Mouse (Mus musculus) lung, embryonic 15.5 days (tissue): ENCODE data around the gene Cep128. TPM values are rescaled to one million over a fixed set of nuclear protein-coding genes. Genes with fewer than 3 reads are reported as not detected.

Experiments used
- ATAC-seq: fragments of 200-750 bp; cut with Nextera tagmentation; 2 replicates; pipeline ENCODE4 v1.8.0; 2017; ENCODE audit warnings: moderate number of reproducible peaks, borderline replicate concordance; ENCODE audit not compliant: low FRiP score, low TSS enrichment; ENCODE audit errors: extremely low read depth
- H3K27ac ChIP-seq: fragments of 300-500 bp; sonication (generic); 2 replicates; pipeline ENCODE4 v1.5.1; 2015; ENCODE audit warnings: moderate library complexity, mild to moderate bottlenecking, inconsistent platforms
- H3K27me3 ChIP-seq: fragments of 300-500 bp; sonication (generic); 2 replicates; pipeline ENCODE4 v1.6.1; 2015; ENCODE audit warnings: inconsistent platforms
- H3K36me3 ChIP-seq: fragments of 300-500 bp; sonication (generic); 2 replicates; pipeline ENCODE4 v1.6.1; 2015; ENCODE audit warnings: inconsistent platforms
- H3K4me1 ChIP-seq: fragments of 300-500 bp; sonication (generic); 2 replicates; pipeline ENCODE4 v1.6.1; 2015; ENCODE audit warnings: inconsistent platforms
- H3K4me2 ChIP-seq: fragments of 300-500 bp; sonication (generic); 2 replicates; pipeline ENCODE4 v1.6.1; 2015; ENCODE audit warnings: inconsistent platforms, mild to moderate bottlenecking, moderate library complexity
- H3K4me3 ChIP-seq: fragments of 300-500 bp; sonication (generic); 2 replicates; pipeline ENCODE4 v1.5.1; 2015; ENCODE audit warnings: mild to moderate bottlenecking, inconsistent platforms
- H3K9ac ChIP-seq: fragments of 300-500 bp; sonication (generic); 2 replicates; pipeline ENCODE4 v1.6.1; 2015; ENCODE audit warnings: inconsistent platforms
- H3K9me3 ChIP-seq: fragments of 300-500 bp; sonication (generic); 2 replicates; pipeline ENCODE4 v1.6.1; 2016; ENCODE audit warnings: inconsistent platforms
- WGBS: fragments of 180-500 bp; shearing (Covaris S2); methylation state at CpG from one replicate; pipeline ENCODE4 v1.1.7; 2015; 5-methylcytosine and 5-hydroxymethylcytosine counted together
- polyA plus RNA-seq: library from polyadenylated mRNA; unstranded; fragments of >200 nt; fragmentation: Nextera tagmentation; extraction: Ambion mirVana; gene quantifications from 2 replicates; pipeline ENCODE4 v1.2.1, GENCODE M21; 2015

Gene Cep128
- polyA plus RNA-seq, 1 experiment from 2014 or later: 11.0 TPM

DNA sequence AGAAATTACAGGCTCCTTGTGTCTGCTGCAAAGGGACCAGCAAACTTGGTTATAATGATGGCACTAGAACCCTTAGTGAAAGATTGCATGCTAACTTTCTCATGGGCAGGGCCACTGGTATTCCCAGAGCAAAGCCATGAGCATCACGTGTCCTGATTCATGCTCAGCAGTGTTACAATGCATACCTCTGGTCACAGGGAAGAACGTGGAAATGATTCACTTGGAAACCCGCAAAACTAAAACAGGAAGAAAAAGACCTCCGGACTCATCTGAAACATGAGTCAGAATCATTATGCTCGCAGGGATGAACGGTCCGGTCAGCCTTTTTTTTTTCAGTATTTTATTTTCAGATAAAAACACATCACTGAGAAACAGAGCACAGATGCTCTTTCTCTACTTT, 78.4 kb downstream of the Cep128 start:
- 78% methylated on average over 7 of the region's 7 CpGs for WGBS
- H3K4me2 ChIP-seq: no peak overlapping the region
- no peak overlapping the region for H3K4me3 ChIP-seq
- no peak overlapping the region for H3K27ac ChIP-seq
- no peaks in the 10 kb centered on the region for H3K27me3 ChIP-seq
- no peaks in the 10 kb centered on the region for H3K4me1 ChIP-seq
- H3K9me3 ChIP-seq: no peaks in the 10 kb centered on the region
- no peaks in the 10 kb centered on the region for H3K36me3 ChIP-seq
- ATAC-seq: no peak
- H3K9ac ChIP-seq: no peak overlapping the region

DNA sequence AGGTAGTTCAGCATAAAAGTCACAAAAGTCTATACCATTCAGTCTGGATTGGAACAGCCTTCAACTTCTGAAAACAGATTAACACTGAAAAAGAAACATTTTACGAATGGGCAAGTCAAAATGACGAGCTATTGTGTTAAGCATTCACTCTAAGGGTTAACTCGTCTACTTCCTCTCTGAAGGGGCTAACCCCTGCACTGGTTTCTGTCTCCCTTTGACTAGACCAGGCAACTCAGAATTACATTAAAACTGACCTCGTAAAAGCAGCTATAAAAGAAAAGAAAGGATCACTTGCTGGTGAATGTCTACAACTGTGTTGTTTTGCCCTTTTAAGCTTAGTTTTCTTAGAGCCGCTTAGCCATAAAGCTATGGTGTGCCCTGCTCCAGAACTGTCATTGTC, 79.2 kb downstream of the Cep128 start:
- no peak for ATAC-seq
- Histone ChIP-seq H3K27me3 (no peaks in the 10 kb centered on the region), H3K4me1 (no peaks in the 10 kb centered on the region), H3K27ac (no peak overlapping the region), H3K4me2 (no peak overlapping the region), H3K4me3 (no peak overlapping the region), H3K36me3 (no peaks in the 10 kb centered on the region), H3K9ac (no peak overlapping the region), H3K9me3 (no peaks in the 10 kb centered on the region)
- WGBS: 87% methylated on average over 5 of the region's 5 CpGs

DNA sequence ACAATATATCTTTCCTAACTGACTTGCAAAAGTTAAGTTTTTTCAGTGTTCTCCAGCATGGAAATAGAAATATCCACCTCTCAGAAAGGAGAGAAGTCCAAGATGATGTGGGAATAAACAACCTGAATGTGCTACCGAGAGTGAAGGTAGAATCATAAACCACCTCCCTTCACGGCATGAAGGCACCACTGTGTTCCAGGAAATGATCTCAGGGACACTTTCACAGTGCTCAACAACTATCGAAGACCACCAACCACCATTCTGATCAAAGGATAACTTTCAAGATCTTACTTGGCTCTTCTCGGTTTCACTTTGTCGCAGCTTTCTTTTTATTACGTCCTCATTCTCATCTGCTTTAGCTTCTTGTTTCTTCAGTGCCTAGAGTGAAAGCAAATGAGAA, 85.5 kb downstream of the Cep128 start:
- WGBS: 95% methylated on average over 6 of the region's 6 CpGs
- Histone ChIP-seq H3K27me3 (no peaks in the 10 kb centered on the region), H3K27ac (no peak overlapping the region), H3K4me1 (no peaks in the 10 kb centered on the region), H3K9ac (no peak overlapping the region), H3K9me3 (no peaks in the 10 kb centered on the region), H3K36me3 (peaks cover 6% of the 10 kb centered on the region; the same call in 1 of the 2 replicates), H3K4me3 (no peak overlapping the region), H3K4me2 (no peak overlapping the region)
- ATAC-seq: no peak

DNA sequence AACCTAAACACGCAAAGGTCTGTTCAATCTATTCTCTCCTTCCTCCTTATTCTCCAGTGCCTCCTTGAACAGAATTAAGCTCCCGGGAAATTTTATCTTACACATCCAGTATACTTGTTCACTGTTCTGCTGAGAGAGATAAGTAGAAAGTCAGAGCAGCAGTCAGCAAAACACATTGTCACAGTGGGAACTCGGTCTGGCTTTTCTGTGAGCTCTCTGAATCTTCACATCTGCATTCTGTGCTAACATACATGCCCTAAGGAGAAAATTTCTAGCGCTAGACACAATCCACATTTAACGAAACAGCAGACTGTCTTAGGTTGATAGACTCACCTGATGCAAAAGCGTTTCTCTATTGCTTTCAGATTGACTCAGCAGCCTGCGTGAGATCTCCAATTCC, 88.3 kb downstream of the Cep128 start:
- Histone ChIP-seq H3K27ac (no peak overlapping the region), H3K4me3 (no peak overlapping the region), H3K9ac (no peak overlapping the region), H3K4me1 (no peaks in the 10 kb centered on the region), H3K36me3 (peaks cover 6% of the 10 kb centered on the region; the same call in 1 of the 2 replicates), H3K27me3 (no peaks in the 10 kb centered on the region), H3K4me2 (no peak overlapping the region), H3K9me3 (no peaks in the 10 kb centered on the region)
- WGBS: 87% methylated on average over 7 of the region's 7 CpGs
- ATAC-seq: no peak

DNA sequence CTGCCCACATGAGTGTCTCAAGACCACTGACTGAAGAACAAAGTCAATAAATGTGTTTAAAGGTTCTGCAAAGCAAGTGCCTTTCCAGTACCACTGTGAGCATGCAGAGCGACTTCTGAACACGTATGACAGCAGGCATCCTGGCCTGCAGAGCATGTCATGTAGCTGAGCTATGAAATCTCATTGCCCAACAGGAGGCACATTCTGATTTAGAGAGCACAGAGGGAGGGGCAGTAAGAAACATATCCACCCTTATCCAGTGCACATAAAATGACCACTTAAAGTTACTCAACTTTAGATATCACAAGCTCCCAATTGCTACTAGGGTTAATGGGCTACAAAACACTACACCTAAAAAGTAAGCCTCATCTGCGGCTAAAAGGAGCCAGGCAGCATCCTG, 88.8 kb downstream of the Cep128 start:
- Histone ChIP-seq H3K4me1 (no peaks in the 10 kb centered on the region), H3K27me3 (no peaks in the 10 kb centered on the region), H3K4me3 (no peak overlapping the region), H3K9me3 (no peaks in the 10 kb centered on the region), H3K36me3 (peaks cover 6% of the 10 kb centered on the region; the same call in 1 of the 2 replicates), H3K9ac (no peak overlapping the region), H3K27ac (no peak overlapping the region), H3K4me2 (no peak overlapping the region)
- no peak for ATAC-seq
- 78% methylated on average over 3 of the region's 3 CpGs for WGBS

DNA sequence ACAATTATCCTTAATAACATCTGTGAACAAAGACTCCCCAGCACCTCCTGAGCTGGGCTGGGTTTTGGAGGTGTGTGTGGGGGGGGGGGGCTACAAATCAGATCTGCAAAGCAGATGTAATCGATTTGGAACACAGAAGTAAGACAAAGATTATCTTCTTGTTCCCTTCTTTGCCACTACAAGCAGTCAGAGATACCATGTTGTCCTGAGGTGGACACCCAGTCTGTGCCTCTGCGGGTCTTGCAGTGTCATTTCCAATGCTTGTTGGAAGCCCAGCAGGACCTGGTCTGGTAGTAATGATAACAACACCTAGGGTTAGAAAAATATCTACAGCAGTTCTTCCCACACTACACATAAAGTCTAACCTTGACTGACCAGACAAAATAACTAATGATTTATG, 110.3 kb downstream of the Cep128 start:
- Histone ChIP-seq H3K9me3 (no peaks in the 10 kb centered on the region), H3K4me2 (no peak overlapping the region), H3K4me3 (no peak overlapping the region), H3K9ac (no peak overlapping the region), H3K4me1 (no peaks in the 10 kb centered on the region), H3K27ac (no peak overlapping the region), H3K27me3 (no peaks in the 10 kb centered on the region), H3K36me3 (no peaks in the 10 kb centered on the region)
- WGBS: 78% methylated on average over 2 of the region's 2 CpGs
- ATAC-seq: no peak

DNA sequence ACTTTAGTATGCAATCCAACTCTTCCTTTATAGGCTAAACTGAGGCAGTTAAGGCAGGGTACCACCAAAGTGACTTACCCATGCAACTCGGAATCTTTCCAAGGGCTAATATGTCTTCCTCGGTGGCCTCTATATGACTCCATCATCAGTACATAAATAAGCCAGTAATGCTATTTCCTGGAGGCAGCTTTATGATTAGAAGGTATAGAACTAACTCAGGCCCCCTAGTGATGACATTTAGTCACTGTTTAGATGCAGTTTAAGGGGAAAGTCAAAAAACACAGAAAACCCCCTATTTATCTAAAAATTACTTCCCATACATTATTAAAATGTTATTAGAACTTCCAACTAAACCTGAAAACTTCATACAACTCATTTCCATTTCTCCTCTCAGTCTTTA, 114.6 kb downstream of the Cep128 start:
- Histone ChIP-seq H3K36me3 (no peaks in the 10 kb centered on the region), H3K4me3 (no peak overlapping the region), H3K4me2 (no peak overlapping the region), H3K27ac (no peak overlapping the region), H3K4me1 (no peaks in the 10 kb centered on the region), H3K9ac (no peak overlapping the region), H3K27me3 (no peaks in the 10 kb centered on the region), H3K9me3 (no peaks in the 10 kb centered on the region)
- WGBS: 83% methylated on average over 2 of the region's 2 CpGs
- ATAC-seq: no peak

DNA sequence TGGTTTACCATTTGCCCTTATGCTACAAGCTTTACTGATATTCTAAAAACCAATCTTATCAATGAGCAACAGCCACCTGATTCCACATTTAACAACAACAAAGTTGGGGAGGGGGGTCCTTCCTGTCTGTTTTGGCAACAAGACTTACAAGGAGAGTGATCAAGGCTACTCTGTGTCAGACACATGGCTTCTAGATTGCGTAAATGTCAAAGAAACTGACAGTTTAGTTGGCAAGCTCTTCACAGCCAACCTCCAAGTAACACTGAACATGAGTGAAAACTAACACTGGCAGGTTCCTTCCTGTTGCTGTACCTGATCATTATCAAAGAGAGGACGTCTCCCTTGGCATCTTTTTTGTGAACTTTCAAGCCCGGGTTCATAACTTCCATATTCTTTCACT, 115.2 kb downstream of the Cep128 start:
- H3K27ac ChIP-seq: no peak overlapping the region
- H3K36me3 ChIP-seq: no peaks in the 10 kb centered on the region
- no peaks in the 10 kb centered on the region for H3K9me3 ChIP-seq
- no peaks in the 10 kb centered on the region for H3K27me3 ChIP-seq
- H3K4me3 ChIP-seq: no peak overlapping the region
- no peaks in the 10 kb centered on the region for H3K4me1 ChIP-seq
- 78% methylated on average over 3 of the region's 3 CpGs for WGBS
- H3K9ac ChIP-seq: no peak overlapping the region
- ATAC-seq: no peak
- no peak overlapping the region for H3K4me2 ChIP-seq

DNA sequence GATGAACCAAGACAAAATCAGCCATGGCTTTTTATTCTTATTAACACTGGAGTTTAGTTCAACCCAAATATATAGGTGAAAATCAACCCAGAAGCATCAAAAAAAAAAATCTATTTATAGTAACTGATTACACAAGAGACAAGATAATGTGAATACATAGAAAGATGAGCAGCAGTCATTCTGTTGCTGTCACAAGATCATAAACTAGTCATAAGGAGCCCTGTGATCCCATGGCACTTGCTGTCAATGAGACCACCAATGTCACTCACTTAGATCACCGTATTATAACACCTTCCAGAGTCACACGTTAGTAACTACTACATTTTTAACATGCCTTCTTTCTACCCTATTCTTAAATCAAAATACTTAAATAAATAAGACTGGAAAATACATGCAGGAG, 118.2 kb downstream of the Cep128 start:
- Histone ChIP-seq H3K4me2 (no peak overlapping the region), H3K4me3 (no peak overlapping the region), H3K27ac (no peak overlapping the region), H3K36me3 (no peaks in the 10 kb centered on the region), H3K9ac (no peak overlapping the region), H3K4me1 (no peaks in the 10 kb centered on the region), H3K27me3 (no peaks in the 10 kb centered on the region), H3K9me3 (no peaks in the 10 kb centered on the region)
- 56% methylated on average over 2 of the region's 2 CpGs for WGBS
- ATAC-seq: no peak

DNA sequence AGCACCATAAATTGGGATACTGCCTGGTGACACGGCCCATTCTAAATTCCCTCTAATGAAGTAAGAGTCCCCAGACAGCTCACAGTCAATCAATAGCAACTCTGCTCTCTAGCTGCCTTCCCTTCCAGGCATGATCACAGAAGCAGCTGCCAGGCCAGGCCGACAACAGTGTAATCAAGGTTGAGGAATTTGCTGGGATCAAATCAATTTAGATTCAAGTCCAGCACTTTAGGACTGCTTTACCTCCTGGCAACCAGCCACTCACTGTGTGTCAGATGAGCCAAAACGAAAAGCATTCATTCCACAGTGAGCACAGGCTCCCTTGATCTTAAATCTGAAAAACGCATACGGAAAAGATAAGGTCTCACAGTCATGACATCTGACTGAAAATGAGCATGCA, 118.7 kb downstream of the Cep128 start:
- ATAC-seq: no peak
- 42% methylated on average over 5 of the region's 5 CpGs for WGBS

DNA sequence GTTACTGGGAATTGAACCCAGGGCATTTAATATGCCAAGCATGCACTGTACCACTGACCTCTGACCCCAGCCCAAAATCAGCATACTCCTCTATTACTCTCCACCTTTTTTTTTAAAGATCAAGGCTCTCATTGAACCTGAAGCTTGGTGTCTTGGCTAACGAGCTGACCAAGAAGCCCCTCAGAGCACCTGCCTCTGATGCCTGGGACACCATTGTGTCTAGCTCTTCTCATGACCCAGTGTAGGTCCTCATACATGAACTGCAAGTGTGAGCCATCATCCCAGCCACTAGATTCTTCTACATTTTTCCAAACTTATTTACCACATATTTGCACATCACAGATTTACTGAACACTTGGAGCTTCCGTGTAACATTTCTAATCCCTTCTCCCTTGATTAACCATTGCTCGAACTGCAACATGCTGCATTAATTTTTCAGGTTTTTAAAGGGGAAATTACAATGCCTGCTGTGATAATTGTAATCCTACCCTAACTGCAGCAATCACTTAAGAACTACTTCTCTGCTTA, 119.3 kb downstream of the Cep128 start:
- Histone ChIP-seq H3K4me2 (no peak overlapping the region), H3K9ac (no peak overlapping the region), H3K36me3 (no peaks in the 10 kb centered on the region), H3K9me3 (no peaks in the 10 kb centered on the region), H3K4me3 (no peak overlapping the region), H3K27me3 (no peaks in the 10 kb centered on the region), H3K4me1 (no peaks in the 10 kb centered on the region), H3K27ac (no peak overlapping the region)
- WGBS: 82% methylated on average over 3 of the region's 3 CpGs
- ATAC-seq: no peak

More for the DNA sequence above, 118.7 kb downstream of the Cep128 start:
- H3K27me3 ChIP-seq: no peaks in the 10 kb centered on the region
- no peak overlapping the region for H3K27ac ChIP-seq
- no peak overlapping the region for H3K4me2 ChIP-seq
- H3K9me3 ChIP-seq: no peaks in the 10 kb centered on the region
- H3K4me3 ChIP-seq: no peak overlapping the region
- no peak overlapping the region for H3K9ac ChIP-seq
- no peaks in the 10 kb centered on the region for H3K36me3 ChIP-seq
- H3K4me1 ChIP-seq: no peaks in the 10 kb centered on the region

DNA sequence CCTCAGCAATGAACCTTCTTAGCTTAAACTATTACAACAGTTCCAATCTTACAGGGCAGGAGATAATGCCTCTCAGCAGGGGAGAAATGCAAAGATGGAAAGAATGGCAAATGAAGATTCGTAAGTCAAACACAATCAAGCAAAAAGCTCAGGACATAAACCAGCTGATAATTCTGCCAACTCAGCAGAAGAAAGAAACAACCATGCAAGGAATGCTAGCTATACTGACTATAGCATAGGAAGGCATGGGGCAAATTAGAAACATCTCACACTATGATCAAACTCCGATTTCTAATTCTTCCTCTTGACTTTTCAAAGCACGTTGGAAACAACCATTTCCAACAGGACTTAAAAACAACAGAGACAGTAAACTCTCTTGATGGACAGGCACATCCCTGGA, 120.5 kb downstream of the Cep128 start:
- Histone ChIP-seq H3K27ac (no peak overlapping the region), H3K4me2 (no peak overlapping the region), H3K9me3 (no peaks in the 10 kb centered on the region), H3K36me3 (no peaks in the 10 kb centered on the region), H3K4me1 (no peaks in the 10 kb centered on the region), H3K4me3 (no peak overlapping the region), H3K9ac (no peak overlapping the region), H3K27me3 (no peaks in the 10 kb centered on the region)
- 76% methylated on average over 3 of the region's 3 CpGs for WGBS
- ATAC-seq: no peak

DNA sequence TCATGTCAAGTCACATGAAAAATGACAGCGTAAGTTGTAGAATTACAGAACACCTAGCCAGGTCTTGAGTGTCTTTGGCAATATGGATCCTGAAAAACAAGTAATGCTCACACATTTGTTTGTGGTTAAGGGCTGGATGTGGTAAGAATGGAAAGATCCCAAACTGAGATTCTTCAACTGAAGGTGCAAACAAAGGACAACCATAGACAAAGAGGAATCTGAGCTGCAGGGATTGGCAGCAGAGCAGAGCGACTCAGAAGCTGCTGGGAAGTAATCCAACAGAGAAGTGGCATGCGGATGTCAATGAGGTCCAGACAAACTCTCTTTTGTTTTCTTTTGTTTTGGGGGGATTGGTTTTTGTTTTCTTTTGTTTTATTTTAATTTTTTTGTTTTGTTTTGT, 121.4 kb downstream of the Cep128 start:
- Histone ChIP-seq H3K4me2 (no peak overlapping the region), H3K4me1 (no peaks in the 10 kb centered on the region), H3K4me3 (no peak overlapping the region), H3K27ac (no peak overlapping the region), H3K27me3 (no peaks in the 10 kb centered on the region), H3K9ac (no peak overlapping the region), H3K9me3 (no peaks in the 10 kb centered on the region), H3K36me3 (no peaks in the 10 kb centered on the region)
- WGBS: 75% methylated on average over 3 of the region's 3 CpGs
- ATAC-seq: no peak
